Mouse (Mus musculus) ES-Bruce4 (cell line): ENCODE data around the gene Tmprss12.

ENCODE experiments used
- CTCF ChIP-seq: IDR thresholded peaks from one replicate; pipeline ENCODE4 v1.8.1; 2011; ENCODE audit warnings: low read depth, low read length
- EP300 ChIP-seq: IDR thresholded peaks from 2 replicates; pipeline ENCODE4 v1.6.1; 2011; ENCODE audit warnings: low read depth, low read length; ENCODE audit not compliant: insufficient read depth
- POLR2A ChIP-seq: IDR thresholded peaks from one replicate; pipeline ENCODE4 v1.8.1; 2011; ENCODE audit warnings: low read length; ENCODE audit not compliant: insufficient read depth

DNA sequence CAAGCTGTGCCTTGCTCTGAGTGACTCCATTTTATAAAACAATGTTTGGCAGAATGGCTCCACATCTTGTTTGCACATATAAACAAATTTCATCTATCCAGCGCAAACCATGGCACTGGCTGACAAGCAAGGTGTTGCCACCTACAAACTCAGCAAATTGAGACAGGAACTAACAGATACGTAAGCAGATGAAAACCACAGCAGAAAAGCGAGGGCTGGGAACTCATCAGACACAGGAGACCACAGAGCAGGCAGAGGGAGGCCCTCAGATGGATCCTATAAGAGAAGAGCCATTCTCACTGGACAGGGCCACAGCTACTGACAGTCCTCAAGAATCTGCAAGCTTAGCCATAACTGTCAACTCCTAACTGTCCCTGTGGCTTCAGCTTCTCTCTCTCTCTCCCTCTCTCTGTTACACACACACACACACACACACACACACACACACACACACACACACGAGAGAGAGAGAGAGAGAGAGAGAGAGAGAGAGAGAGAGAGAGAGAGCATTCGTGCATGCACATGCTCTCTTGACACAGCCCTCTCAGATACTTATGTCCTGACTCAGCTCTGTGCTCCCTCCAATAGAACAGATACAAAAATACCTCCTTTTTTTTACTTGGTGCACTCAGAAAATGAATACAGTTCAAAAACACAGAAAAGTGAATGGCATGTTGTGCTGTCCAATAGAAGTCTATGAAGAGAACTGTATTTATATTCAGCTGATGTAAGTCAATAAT lies 14.9 kb upstream of the Tmprss12 start:
- TF ChIP-seq CTCF, result no peak
- TF ChIP-seq POLR2A, result no peak
- no peak for TF ChIP-seq EP300
